Mouse (Mus musculus) forebrain, embryonic 14.5 days (tissue): Measurements from ENCODE around the gene Zfp143. TPM values are rescaled to one million over a fixed set of nuclear protein-coding genes. Genes with fewer than 3 reads are reported as not detected.

Source experiments
- ATAC-seq: fragments of 200-750 bp; cut with Nextera tagmentation; 2 replicates; pipeline ENCODE4 v1.8.0; 2017; ENCODE audit warnings: mild to moderate bottlenecking, moderate library complexity
- DNase-seq: peaks from one replicate; pipeline ENCODE4 v3.0.0-alpha.2; 2015; ENCODE audit warnings: low spot score
- H3K27ac ChIP-seq: fragments of 300-500 bp; sonication (generic); 2 replicates; pipeline ENCODE4 v1.5.1; 2014; ENCODE audit warnings: low read depth, mild to moderate bottlenecking, control low read depth, low read length, moderate library complexity
- H3K27me3 ChIP-seq: fragments of 300-500 bp; sonication (generic); replicated peaks from 2 replicates; pipeline ENCODE4 v1.6.1; 2014; ENCODE audit warnings: low read length, control low read depth, mixed read lengths; ENCODE audit not compliant: control insufficient read depth, insufficient read depth
- H3K36me3 ChIP-seq: fragments of 300-500 bp; sonication (generic); 2 replicates; pipeline ENCODE4 v1.6.1; 2014; ENCODE audit warnings: low read length, control low read depth; ENCODE audit not compliant: control insufficient read depth, insufficient read depth
- H3K4me1 ChIP-seq: fragments of 300-500 bp; sonication (generic); 2 replicates; pipeline ENCODE4 v1.6.1; 2014; ENCODE audit warnings: antibody characterized with exemption, low read length, control low read depth; ENCODE audit not compliant: control insufficient read depth, insufficient read depth
- H3K4me2 ChIP-seq: fragments of 300-500 bp; sonication (generic); 2 replicates; pipeline ENCODE4 v1.6.1; 2014; ENCODE audit warnings: mild to moderate bottlenecking, control low read depth, low read length
- H3K4me3 ChIP-seq: fragments of 300-500 bp; sonication (generic); 2 replicates; pipeline ENCODE4 v1.5.1; 2014; ENCODE audit warnings: low read depth, low read length, control low read depth
- H3K9ac ChIP-seq: fragments of 300-500 bp; sonication (generic); 2 replicates; pipeline ENCODE4 v1.6.1; 2014; ENCODE audit warnings: mild to moderate bottlenecking, low read length, control low read depth, moderate library complexity
- H3K9me3 ChIP-seq: fragments of 300-500 bp; sonication (generic); replicated peaks from 2 replicates; pipeline ENCODE4 v1.6.1; 2016; ENCODE audit warnings: low read length, control low read depth, mixed read lengths; ENCODE audit not compliant: control insufficient read depth
- WGBS: fragments of 180-500 bp; shearing (Covaris S2); extraction: QIAGEN DNeasy Blood & Tissue Kit; methylation state at CpG from one replicate; pipeline ENCODE4 v1.1.7; 2014; 5-methylcytosine and 5-hydroxymethylcytosine counted together
- polyA plus RNA-seq: library from polyadenylated mRNA; unstranded; fragments of >200 nt; fragmentation: Nextera tagmentation; extraction: Ambion mirVana; gene quantifications from 2 replicates; pipeline ENCODE4 v1.2.1, GENCODE M21; 2014

Zfp143 gene
- polyA plus RNA-seq, 1 experiment from 2014 or later = 27.3 TPM

GRCm38 (mm10) chr7:110143863-110144262, 82.8 kb downstream of the Zfp143 start:
- WGBS = 92% methylated on average over 1 of the region's 1 CpGs
- Histone ChIP-seq H3K27me3 (no peaks in the 10 kb centered on the region), H3K4me2 (no peak overlapping the region), H3K4me3 (no peak overlapping the region), H3K4me1 (no peaks in the 10 kb centered on the region), H3K9me3 (no peaks in the 10 kb centered on the region), H3K36me3 (peaks cover 44% of the 10 kb centered on the region), H3K9ac (no peak overlapping the region), H3K27ac (no peak overlapping the region)
- ATAC-seq = no peak
- no peak for DNase-seq

Other genes starting within 250 kb of the Zfp143 start
- 0.38 and 0.89 TPM in 2 replicates for gene Scube2, start 195.5 kb upstream of the Zfp143 start, polyA plus RNA-seq
- 57.5 and 59.4 TPM in 2 replicates for gene Dennd5a, start 100.7 kb upstream of the Zfp143 start, polyA plus RNA-seq
- 71.8 and 81.5 TPM in 2 replicates for gene Tmem41b, start 74.3 kb upstream of the Zfp143 start, polyA plus RNA-seq
- 15.4 and 18.6 TPM in 2 replicates for gene Ipo7, start 42.9 kb upstream of the Zfp143 start, polyA plus RNA-seq
- gene Wee1, start 60.8 kb downstream of the Zfp143 start, polyA plus RNA-seq = 11.7 and 13.3 TPM in 2 replicates
- gene Swap70, start 160.5 kb downstream of the Zfp143 start, polyA plus RNA-seq = 8.6 and 10.7 TPM in 2 replicates